Mouse (Mus musculus): ENCODE measurements around the gene Zfp598. TPM values are rescaled to one million over a fixed set of nuclear protein-coding genes. Genes with fewer than 3 reads are reported as not detected.
"Not testable (repeated sequence)": the region's sequence is repeated elsewhere in the genome, so short reads cannot be mapped to it uniquely, and the experiment has no call there.

The Zfp598 gene
- total and polyA plus RNA-seq, 2 experiments from 2014 or later: 14.6 to 47.0 TPM

- Histone ChIP-seq H3K9me3 (ENCODE audit: low read length) (no peaks in the 10 kb centered on the region), H3K27ac (peak overlapping the region; percentile 83), H3K36me3 (ENCODE audit: insufficient read depth, low read length) (no peaks in the 10 kb centered on the region), H3K4me2 (ENCODE audit: low read depth, low read length) (peak overlapping the region; percentile 86), H3K9ac (replicated peaks; ENCODE audit: low read length) (no peak overlapping the region), H3K4me1 (ENCODE audit: insufficient read depth, low read length) (peaks cover 4% of the 10 kb centered on the region; the same call in 1 of the 2 replicates), H3K4me3 (ENCODE audit: low read length) (peak overlapping the region; percentile 58; the same call in 1 of the 2 replicates), H3K27me3 (ENCODE audit: insufficient read depth, low read length) (no peaks in the 10 kb centered on the region)
- ATAC-seq (no peak), DNase-seq (ENCODE audit: low spot score) (no peak)
- WGBS: 81% methylated on average over 4 of the region's 4 CpGs
- TF ChIP-seq CTCF (IDR thresholded peaks at IDR 0.05; ENCODE audit: low read depth): no peak
These were observed 18.7 kb upstream of the Zfp598 start for GRCm38 (mm10) chr17:24650766-24651165.

DNA sequence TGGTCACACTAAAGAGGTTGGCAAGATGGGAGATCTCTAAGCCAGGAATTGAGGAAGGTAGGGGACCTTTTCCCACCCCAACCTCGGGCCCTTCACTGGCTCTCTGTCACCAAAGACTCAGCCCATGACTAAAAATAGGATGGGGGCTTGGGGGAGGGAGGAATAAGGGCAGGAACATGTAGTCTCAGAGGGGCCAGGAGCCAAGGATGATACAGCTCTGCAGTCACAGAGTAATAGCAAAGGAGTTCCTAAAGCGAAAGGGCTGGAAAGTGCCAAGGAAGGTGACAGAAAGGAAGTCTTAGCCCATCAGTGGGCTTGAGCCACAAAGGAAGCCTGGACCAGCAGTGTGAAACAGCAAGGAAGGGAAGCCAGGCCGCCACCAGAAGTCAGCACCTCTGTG is 17.7 kb upstream of the Zfp598 start:
- no peak for DNase-seq (ENCODE audit: low spot score)
- no peak for TF ChIP-seq CTCF (IDR thresholded peaks at IDR 0.05; ENCODE audit: low read depth)
- H3K4me3 ChIP-seq (ENCODE audit: low read length): no peak overlapping the region
- H3K4me1 ChIP-seq (ENCODE audit: insufficient read depth, low read length): peaks cover 4% of the 10 kb centered on the region; the same call in 1 of the 2 replicates
- H3K27ac ChIP-seq: no peak overlapping the region
- 61% methylated on average over 3 of the region's 3 CpGs for WGBS
- H3K27me3 ChIP-seq (ENCODE audit: insufficient read depth, low read length): no peaks in the 10 kb centered on the region
- no peak overlapping the region for H3K9ac ChIP-seq (replicated peaks; ENCODE audit: low read length)
- H3K4me2 ChIP-seq (ENCODE audit: low read depth, low read length): no peak overlapping the region
- no peak for ATAC-seq
- H3K36me3 ChIP-seq (ENCODE audit: insufficient read depth, low read length): no peaks in the 10 kb centered on the region
- no peaks in the 10 kb centered on the region for H3K9me3 ChIP-seq (ENCODE audit: low read length)

DNA sequence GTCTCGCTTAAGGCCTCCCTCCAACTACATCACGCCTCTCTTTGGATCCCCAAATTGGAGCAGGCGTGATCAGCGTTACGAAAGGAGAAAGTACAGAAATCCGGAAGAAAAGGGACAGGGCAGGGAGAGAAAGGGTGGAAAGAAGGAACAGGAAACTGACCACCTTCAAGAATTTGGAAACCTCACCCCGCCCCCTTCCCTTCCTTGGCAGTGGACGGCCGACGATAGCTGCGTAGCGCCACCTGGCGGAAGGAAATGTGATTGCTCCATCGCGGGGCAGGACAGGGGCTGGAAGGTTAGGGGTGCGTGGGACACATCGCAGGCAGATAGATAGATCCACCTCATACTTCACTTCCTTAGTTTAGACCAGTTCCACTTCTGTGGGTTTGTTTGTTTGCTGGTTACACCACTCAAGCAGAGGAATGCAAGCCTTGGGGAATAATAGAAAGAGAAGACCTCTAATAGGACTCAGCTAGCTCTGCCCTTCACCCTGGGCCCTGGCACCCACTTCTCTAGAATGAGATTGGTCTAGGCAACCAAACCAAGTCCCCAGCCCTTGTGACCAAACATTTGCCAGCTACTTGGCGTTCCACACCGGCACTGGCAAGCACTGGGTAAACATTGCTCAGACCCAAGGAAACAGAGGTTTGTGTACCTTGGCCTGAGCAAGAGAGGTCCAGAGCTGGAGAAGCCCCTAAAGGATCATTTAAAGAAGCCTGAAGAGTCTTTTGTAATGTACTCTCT is 15.3 kb upstream of the Zfp598 start:
- 9% methylated on average over 18 of the region's 19 CpGs for WGBS
- Histone ChIP-seq H3K9me3 (ENCODE audit: low read length) (no peaks in the 10 kb centered on the region), H3K27ac (no peak overlapping the region), H3K4me1 (ENCODE audit: insufficient read depth, low read length) (peaks cover 11% of the 10 kb centered on the region), H3K4me2 (ENCODE audit: low read depth, low read length) (peak overlapping the region; percentile 40), H3K9ac (replicated peaks; ENCODE audit: low read length) (no peak overlapping the region), H3K4me3 (ENCODE audit: low read length) (no peak overlapping the region), H3K27me3 (ENCODE audit: insufficient read depth, low read length) (peaks cover 15% of the 10 kb centered on the region; the same call in 1 of the 2 replicates), H3K36me3 (ENCODE audit: insufficient read depth, low read length) (no peaks in the 10 kb centered on the region)
- DNase-seq (ENCODE audit: low spot score): peak; percentile 87
- peak; percentile 97 for TF ChIP-seq CTCF (IDR thresholded peaks at IDR 0.05; ENCODE audit: low read depth)
- peak; percentile 75 for ATAC-seq

GRCm38 (mm10) chr17:24654969-24655368 is 14.5 kb upstream of the Zfp598 start:
- Histone ChIP-seq H3K4me3 (ENCODE audit: low read length) (no peak overlapping the region), H3K27me3 (ENCODE audit: insufficient read depth, low read length) (peaks cover 16% of the 10 kb centered on the region; the same call in 1 of the 2 replicates), H3K4me1 (ENCODE audit: insufficient read depth, low read length) (peaks cover 7% of the 10 kb centered on the region), H3K27ac (no peak overlapping the region), H3K9me3 (ENCODE audit: low read length) (no peaks in the 10 kb centered on the region), H3K9ac (replicated peaks; ENCODE audit: low read length) (no peak overlapping the region), H3K36me3 (ENCODE audit: insufficient read depth, low read length) (no peaks in the 10 kb centered on the region), H3K4me2 (ENCODE audit: low read depth, low read length) (no peak overlapping the region)
- no peak for ATAC-seq
- 72% methylated on average over 4 of the region's 4 CpGs for WGBS
- no peak for TF ChIP-seq CTCF (IDR thresholded peaks at IDR 0.05; ENCODE audit: low read depth)
- no peak for DNase-seq (ENCODE audit: low spot score)

GRCm38 (mm10) chr17:24658017-24658758 is 11.3 kb upstream of the Zfp598 start, which contains the start of gene Npw:
Gene Npw, minus strand, starts transcription at chr17:24658457.
- Histone ChIP-seq H3K4me1 (ENCODE audit: insufficient read depth, low read length) (peaks cover 7% of the 10 kb centered on the region), H3K4me2 (ENCODE audit: low read depth, low read length) (peak within 1 kb of the TSS; percentile 54), H3K27ac (no peak within 1 kb of the TSS), H3K27me3 (ENCODE audit: insufficient read depth, low read length) (peaks cover 24% of the 10 kb centered on the region; the same call in 1 of the 2 replicates), H3K9me3 (ENCODE audit: low read length) (no peaks in the 10 kb centered on the region), H3K4me3 (ENCODE audit: low read length) (peak within 1 kb of the TSS; percentile 33), H3K36me3 (ENCODE audit: insufficient read depth, low read length) (no peaks in the 10 kb centered on the region), H3K9ac (replicated peaks; ENCODE audit: low read length) (peak within 1 kb of the TSS; percentile 35; the same call in 1 of the 2 replicates)
- TF ChIP-seq CTCF (IDR thresholded peaks at IDR 0.05; ENCODE audit: low read depth): no peak
- WGBS: 3% methylated on average over 47 of the region's 47 CpGs
- no peak for DNase-seq (ENCODE audit: low spot score)
- ATAC-seq: no peak

DNA sequence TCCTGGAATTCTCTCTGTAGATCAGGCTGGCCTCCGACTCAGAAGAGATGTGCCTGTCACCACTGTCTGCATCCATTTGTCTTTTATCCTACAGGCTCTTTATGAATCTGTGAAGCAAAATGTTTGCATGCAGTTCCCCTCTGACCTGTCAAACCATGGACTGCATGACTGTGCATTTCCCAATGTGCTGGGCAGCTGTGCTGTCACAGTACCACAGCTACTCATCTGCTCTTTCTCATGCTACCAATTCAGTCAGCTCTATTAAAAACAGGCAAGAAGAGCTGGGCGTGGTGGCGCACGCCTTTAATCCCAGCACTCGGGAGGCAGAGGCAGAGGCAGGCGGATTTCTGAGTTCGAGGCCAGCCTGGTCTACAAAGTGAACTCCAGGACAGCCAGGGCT is 2.5 kb upstream of the Zfp598 start:
- not testable (repeated sequence) for DNase-seq (ENCODE audit: low spot score); H3K4me3 ChIP-seq (ENCODE audit: low read length); H3K27me3 ChIP-seq (ENCODE audit: insufficient read depth, low read length); H3K4me2 ChIP-seq (ENCODE audit: low read depth, low read length); H3K36me3 ChIP-seq (ENCODE audit: insufficient read depth, low read length); ATAC-seq; H3K9me3 ChIP-seq (ENCODE audit: low read length); H3K9ac ChIP-seq (replicated peaks; ENCODE audit: low read length); H3K27ac ChIP-seq
- 68% methylated on average over 7 of the region's 7 CpGs for WGBS
- peaks cover 14% of the 10 kb centered on the region for H3K4me1 ChIP-seq (ENCODE audit: insufficient read depth, low read length)
